Mouse (Mus musculus) heart, postnatal 10 days (tissue): ENCODE data around the gene Rarg. TPM values are rescaled to one million over a fixed set of nuclear protein-coding genes. Genes with fewer than 3 reads are reported as not detected.

Experiments used
- total RNA-seq, 2 experiments: library from RNA; stranded (reverse); gene quantifications; 2 replicates each; pipeline ENCODE4 v1.2.3; 2021

Rarg gene
- total RNA-seq, 2 experiments from 2014 or later = 23.2 to 27.2 TPM

Other genes with a start within 250 kb of the Rarg start
- 1 to 10 TPM; 6.5 to 7.2 TPM for gene Krt18, start 229.3 kb downstream of the Rarg start, total RNA-seq
- 100 to 1,000 TPM; 149 to 154 TPM for gene Eif4b, start 183.7 kb downstream of the Rarg start, total RNA-seq
- 100 to 1,000 TPM in 1 of 2 experiments, 10 to 100 TPM in 1; 95.1 to 108 TPM for gene Tns2, start 157.1 kb downstream of the Rarg start, total RNA-seq
- 10 to 100 TPM; 19.1 to 22.2 TPM for gene Spryd3, start 121.3 kb downstream of the Rarg start, total RNA-seq
- gene Igfbp6, start 113.2 kb downstream of the Rarg start, total RNA-seq = 10 to 100 TPM; 24.8 to 30.5 TPM
- gene Soat2, start 107.0 kb downstream of the Rarg start, total RNA-seq = under 1 TPM in 1 of 2 experiments, not detected in 1; 0.20 TPM
- gene Zfp740, start 54.3 kb downstream of the Rarg start, total RNA-seq = 10 to 100 TPM; 48.2 to 48.3 TPM
- 10 to 100 TPM; 25.6 to 33.8 TPM for gene Csad, start 52.8 kb downstream of the Rarg start, total RNA-seq
- gene Itgb7, start 25.6 kb downstream of the Rarg start, total RNA-seq = 1 to 10 TPM; 1.9 to 2.0 TPM
- gene Gm9918, start 13.0 kb upstream of the Rarg start, total RNA-seq = not detected
- 10 to 100 TPM; 20.6 to 23.8 TPM for gene Mfsd5, start 21.9 kb upstream of the Rarg start, total RNA-seq
- 10 to 100 TPM in 1 of 2 experiments, 1 to 10 TPM in 1; 7.5 to 10.7 TPM for gene Espl1, start 38.7 kb upstream of the Rarg start, total RNA-seq
- 100 to 1,000 TPM; 336 to 346 TPM for gene Pfdn5, start 68.6 kb upstream of the Rarg start, total RNA-seq
- 10 to 100 TPM; 28.3 to 31.5 TPM for gene Myg1, start 74.2 kb upstream of the Rarg start, total RNA-seq
- 10 to 100 TPM; 16.2 to 16.4 TPM for gene Aaas, start 93.3 kb upstream of the Rarg start, total RNA-seq
- not detected for gene Sp7, start 109.7 kb upstream of the Rarg start, total RNA-seq
- gene Sp1, start 148.6 kb upstream of the Rarg start, total RNA-seq = 10 to 100 TPM; 57.7 to 68.4 TPM
- 1 to 10 TPM in 1 of 2 experiments, under 1 TPM in 1; 0.67 to 1.4 TPM for gene Amhr2, start 187.8 kb upstream of the Rarg start, total RNA-seq
- gene Prr13, start 201.5 kb upstream of the Rarg start, total RNA-seq = 10 to 100 TPM; 23.3 to 27.3 TPM
- gene Pcbp2, start 213.0 kb upstream of the Rarg start, total RNA-seq = 100 to 1,000 TPM; 547 to 592 TPM
- gene Gm10337, start 246.2 kb upstream of the Rarg start, total RNA-seq = 1 to 10 TPM in 1 of 2 experiments, not detected in 1; 3.6 TPM